Mouse (Mus musculus) olfactory bulb, adult 2 months (tissue): Measurements from ENCODE around the gene Col2a1.

Source experiments
- CTCF ChIP-seq: fragments of 200-500 bp; IDR thresholded peaks from 2 replicates; pipeline ENCODE4 v1.5.1; 2012; ENCODE audit warnings: low read depth, mild to moderate bottlenecking, low read length, moderate library complexity; ENCODE audit not compliant: insufficient read depth
- POLR2A ChIP-seq: fragments of 200-500 bp; IDR thresholded peaks from 2 replicates; pipeline ENCODE4 v1.6.1; 2012; ENCODE audit warnings: mild to moderate bottlenecking, low read depth, low read length, moderate library complexity; ENCODE audit not compliant: insufficient read depth

DNA sequence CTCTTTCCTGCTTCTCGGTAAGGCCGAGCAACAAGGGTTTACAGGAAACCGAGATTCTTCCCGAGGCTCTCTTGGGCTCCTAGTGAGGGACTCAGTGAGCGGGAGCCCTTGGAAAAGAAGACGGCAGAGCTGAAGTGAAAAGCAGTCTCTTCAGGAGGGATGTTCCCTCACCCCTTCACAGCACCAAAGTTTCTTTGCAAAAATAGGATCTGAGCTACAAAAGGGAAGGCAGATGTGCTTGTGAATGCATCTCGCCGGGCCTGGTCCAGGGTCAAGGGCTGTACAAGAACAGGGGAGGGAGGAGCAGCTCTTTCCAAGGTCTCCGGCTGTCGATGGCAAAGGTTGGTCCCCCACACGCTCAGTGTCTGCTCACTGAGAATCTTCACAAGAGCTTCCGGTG, 38.0 kb upstream of the Col2a1 start:
- no peak for TF ChIP-seq CTCF
- TF ChIP-seq POLR2A: no peak
